Mouse (Mus musculus): Measurements from ENCODE around the gene Fbxo33.

DNA sequence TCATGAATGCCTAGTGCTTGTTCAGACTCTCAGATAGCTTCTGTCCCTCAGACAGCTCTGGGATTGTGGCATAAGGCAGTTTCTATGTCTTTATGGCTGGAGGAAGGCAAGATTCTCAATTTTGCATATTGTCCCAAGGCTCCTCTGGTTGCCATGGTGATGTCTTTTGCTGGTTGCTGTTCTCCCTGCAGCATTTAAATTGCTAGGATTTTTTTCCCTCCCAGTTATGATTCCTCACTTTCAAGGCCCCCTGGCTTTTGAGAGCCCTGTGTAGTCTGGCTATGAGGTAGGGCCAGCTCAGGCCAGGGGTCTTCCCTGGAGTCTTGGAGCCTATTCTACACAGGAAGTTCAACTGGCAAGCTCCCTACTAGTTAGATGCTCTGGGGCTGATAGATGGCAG, 40.8 kb upstream of the Fbxo33 start:
- TF ChIP-seq POLR2A (IDR thresholded peaks at IDR 0.05; ENCODE audit: borderline replicate concordance, insufficient read depth, low read length) (no peak), CTCF (IDR thresholded peaks at IDR 0.05; ENCODE audit: borderline replicate concordance, insufficient read depth, low read depth, low read length) (no peak)

Data from cerebellum, adult 2 months (tissue).